Mouse (Mus musculus): Measurements from ENCODE around the gene Mitd1.

The Mitd1 gene

DNA sequence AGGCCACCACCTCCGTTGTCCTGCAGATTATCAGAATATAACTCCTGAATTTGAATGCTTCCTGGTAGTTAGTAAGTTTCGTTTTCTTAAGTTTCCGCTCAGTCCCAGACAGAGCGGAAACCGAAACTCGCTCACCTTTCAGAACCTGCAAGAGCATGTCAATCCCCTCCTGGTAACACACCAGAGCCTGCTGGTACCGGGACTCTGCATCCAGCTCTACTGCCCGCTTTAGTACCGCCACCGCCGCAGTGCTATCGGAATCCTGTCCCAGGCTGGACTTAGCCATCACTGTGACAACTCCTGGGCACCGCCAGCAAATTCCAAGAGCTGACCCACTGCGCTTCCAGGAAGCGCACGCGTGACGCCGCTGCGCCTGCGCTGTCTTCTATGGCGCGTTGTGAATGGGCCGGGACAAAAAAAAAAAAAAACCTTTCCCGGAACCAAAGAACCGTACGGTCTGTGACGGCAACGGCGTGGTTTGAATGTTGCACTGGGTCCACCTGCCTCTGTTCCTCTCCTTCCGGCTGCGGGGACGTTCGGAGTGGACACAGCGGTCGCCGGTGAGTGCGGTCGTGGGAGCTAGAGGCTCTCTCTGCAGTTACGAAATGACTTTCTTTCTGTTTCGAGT, at the start of gene Mitd1, which contains the start of gene Mrpl30:
Mitd1 (minus strand) TSS at position 387 of the 628 bp plus-strand sequence.
Mrpl30 (plus strand) TSS at position 453 of the 628 bp plus-strand sequence.
- peak; percentile 93 for DNase-seq

DNA sequence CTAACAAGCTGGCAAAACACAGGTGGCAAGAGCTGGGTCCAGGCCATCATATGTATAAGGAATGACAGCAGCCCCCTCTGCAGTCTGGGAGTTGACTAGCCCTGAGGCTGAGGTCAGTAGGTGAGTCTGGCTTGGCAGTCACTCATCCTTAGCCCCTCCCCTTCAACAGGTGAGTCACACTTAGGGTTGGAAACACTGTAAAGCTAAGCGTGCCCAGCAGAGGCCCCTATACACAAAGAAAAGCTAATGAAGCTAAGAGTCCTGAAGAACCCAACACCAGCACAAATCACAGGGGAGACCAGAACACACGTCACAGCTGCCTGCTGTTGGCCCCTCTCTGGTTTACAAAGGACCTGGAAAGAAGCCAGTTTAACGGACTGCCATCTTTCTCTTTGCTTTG, 41.6 kb upstream of the Mitd1 start:
- peak; percentile 19 for DNase-seq

DNA sequence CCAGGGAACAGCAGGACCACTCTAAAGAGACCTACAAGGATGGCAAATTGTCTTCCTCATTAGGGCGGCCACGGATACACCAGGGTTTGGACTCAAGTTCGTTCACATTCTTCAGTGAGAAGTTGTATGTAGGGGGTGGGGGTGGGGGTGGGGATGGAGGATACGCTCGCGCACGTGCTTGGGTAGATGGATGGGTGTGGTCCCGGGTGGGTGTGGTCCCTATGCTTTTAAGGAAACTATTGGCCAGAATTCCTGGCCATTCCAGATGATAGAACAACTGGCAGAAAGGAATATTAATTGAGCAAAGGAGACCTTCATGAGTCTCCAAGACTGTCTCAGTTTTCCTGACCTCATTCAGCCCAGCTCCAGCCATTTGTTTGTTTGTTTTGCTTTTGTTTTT, 35.8 kb upstream of the Mitd1 start:
- DNase-seq: no peak

GRCm38 (mm10) chr1:37922536-37922935, 32.3 kb upstream of the Mitd1 start:
- DNase-seq: no peak

DNA sequence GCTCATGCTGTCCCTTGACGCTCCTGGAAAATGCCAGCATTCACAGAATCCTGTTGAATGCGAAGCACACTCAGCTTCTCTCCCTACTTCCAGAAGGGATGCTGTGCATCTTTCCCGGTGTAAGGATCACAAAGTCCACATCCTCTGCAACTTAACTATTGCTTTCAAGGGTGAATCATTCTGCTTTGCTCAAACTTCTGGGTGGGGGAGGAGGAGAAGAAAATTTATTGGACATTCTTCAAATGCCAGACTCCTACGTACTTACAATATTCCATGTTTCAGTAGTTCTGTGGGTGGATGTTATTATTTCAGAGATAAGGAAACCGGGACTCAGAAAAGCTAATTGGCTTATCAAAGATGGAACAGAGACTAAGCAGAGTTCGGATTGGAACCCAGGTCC, 27.9 kb upstream of the Mitd1 start:
- no peak for DNase-seq

DNA sequence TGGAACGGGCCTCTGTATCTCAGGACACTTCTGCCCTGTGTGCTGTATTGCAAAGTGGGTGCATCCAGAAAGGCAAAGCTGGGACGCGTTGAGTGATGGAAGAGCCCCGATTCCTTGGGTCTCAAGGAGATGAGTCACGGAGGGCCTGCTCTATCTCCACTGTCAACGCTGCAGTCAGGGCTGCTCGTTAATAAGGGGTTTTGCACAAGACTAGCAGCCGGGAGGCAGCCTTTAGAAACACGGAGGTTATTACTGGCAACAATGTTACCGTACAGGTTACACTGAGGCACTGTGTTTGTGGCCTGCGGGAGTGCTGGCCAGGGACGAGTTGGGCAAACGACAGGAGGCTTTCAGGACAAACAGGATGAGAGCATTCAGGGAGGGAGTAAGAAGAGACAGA, 27.5 kb upstream of the Mitd1 start:
- DNase-seq: no peak

DNA sequence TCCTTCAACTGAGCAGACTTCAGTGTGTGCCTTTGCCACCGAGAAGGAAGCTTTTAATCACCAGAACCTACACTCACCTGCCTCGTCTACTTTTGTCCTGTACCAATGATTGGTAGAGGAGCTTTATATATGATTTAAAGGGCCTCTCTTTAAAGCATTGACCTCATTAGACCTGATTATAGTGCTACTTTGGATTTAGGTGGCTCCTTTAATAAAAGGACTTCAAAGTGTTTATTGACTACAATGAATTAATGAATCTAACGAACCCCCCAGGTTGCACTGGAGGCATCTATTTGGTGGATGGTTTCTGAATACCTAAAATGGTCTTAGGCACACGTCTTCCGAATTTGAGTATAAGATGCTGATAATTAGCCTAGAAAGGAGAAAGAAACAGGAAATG, 26.2 kb upstream of the Mitd1 start, which contains the start of gene Lyg2:
Lyg2 (minus strand) TSS at position 101 of the 400 bp plus-strand sequence.
- no peak for DNase-seq

DNA sequence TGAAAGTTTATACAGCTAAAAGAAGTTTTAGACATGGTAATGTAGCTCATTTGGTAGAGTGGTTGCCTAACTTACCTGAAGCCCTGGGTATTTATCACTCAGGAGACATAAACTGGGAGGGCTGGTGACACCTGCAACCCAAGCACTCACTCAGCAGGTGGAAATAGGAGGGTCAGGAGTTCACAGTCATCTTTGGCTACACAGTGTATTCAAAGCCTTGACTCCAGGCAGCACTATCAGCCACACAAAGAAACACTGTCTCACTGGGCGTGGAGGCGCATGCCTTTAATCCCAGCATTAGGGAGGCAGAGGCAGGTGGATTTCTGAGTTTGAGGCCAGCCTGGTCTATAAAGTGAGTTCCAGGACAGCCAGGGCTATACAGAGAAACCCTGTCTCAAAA, 22.5 kb upstream of the Mitd1 start:
- DNase-seq: no peak

DNA sequence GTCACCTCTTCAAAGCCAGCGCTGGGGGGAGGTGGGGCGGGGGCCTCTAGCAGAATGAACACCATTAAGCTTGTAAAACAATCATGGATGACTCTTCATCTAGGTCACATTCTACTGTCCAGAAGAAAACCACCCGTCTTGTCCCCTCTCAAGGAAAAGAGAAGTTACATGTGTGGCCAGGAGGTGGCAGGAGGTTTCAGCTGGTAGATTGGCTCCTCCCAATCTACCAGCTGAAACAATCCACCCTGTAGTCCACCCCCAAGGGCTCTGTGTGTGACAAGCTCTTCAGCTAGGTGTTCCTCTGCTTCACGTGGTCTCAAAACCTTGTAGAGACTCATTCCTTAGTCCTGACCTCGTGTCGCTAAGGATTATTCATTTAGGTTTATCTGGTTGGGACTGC, 13.0 kb upstream of the Mitd1 start:
- no peak for DNase-seq

- no peak for DNase-seq
Measured at GRCm38 (mm10) chr1:37900288-37900687, 10.1 kb upstream of the Mitd1 start.

DNA sequence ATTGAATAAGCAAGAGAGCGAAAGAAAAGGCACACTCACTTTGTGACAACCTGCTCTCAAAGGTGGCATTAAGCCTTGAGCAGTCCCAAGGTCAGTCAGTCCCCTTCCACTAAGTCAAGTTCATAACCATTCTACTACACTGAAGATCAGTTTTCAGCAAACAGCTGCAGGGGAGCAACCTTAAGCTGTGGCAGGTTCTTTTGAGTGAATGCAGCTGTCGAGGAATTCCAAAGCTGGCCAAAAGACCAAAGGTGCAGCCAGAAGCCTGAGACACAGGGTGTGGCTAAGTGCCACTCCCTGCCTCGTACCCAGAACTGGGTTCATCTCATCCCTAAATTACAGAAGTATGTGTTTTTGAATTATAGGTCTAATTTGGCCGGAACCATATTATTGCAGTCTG, 9.6 kb upstream of the Mitd1 start:
- no peak for DNase-seq

DNA sequence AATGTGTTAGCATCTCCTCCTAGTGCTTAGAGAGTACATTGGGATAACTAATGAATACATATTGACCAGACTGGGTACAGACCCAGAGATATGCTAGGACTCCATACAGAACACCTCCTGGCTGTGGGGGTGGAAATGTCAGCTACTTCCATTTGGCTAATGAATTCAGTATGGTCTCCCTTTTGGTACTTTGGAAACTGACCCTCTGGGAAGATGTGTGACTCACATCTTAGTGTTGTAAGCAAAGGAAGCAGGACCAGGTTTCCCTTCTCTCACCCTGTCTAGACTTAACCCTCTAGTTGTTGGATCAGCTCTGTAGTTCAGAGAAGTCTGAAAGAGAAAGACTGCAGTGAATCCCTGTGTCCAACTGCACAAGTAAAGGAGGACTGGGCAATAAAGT, 4.4 kb upstream of the Mitd1 start:
- no peak for DNase-seq

GRCm38 (mm10) chr1:37891400-37891799, 1.2 kb upstream of the Mitd1 start:
- peak; percentile 9 for DNase-seq

GRCm38 (mm10) chr1:37889206-37889605, 1.0 kb downstream of the Mitd1 start:
- DNase-seq: no peak

- DNase-seq: no peak
Measured at GRCm38 (mm10) chr1:37884451-37884850, 5.8 kb downstream of the Mitd1 start.

GRCm38 (mm10) chr1:37883411-37883810, 6.8 kb downstream of the Mitd1 start:
- no peak for DNase-seq

DNA sequence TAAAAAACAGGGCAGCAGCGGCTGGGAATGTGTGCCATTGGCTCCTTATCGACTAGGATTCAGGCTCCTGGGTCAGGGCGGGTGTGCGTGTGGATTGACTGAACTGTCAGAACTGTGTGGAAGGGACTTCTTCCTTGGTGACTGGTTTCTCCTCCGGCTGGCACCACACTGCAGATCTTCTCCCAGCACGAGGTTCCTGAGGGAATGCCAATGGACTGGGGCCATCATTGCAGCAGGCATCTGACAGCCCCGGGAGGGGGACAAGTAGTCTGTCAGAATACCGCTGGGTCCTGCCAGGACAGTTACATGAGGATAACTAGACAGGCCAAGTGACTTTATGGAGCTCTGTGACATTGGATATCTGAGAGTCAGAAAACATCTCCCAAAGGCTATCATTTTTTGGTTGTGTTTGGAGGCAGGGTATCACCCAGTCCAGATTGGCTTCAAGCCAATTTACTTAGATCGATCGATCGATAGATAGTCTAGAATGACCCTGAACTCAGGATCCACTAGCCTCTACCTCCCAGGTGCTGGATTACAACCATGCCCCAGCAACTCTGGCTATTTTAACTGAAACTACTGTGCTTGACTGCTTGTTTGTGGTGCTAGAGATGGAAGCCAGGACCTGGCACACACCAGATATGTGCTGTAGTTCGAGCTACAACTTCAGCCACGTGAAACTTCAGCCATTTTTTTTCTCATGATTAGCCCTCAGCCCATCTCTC, 12.3 kb downstream of the Mitd1 start:
- DNase-seq: no peak

GRCm38 (mm10) chr1:37873157-37873556, 17.1 kb downstream of the Mitd1 start:
- DNase-seq: no peak

DNA sequence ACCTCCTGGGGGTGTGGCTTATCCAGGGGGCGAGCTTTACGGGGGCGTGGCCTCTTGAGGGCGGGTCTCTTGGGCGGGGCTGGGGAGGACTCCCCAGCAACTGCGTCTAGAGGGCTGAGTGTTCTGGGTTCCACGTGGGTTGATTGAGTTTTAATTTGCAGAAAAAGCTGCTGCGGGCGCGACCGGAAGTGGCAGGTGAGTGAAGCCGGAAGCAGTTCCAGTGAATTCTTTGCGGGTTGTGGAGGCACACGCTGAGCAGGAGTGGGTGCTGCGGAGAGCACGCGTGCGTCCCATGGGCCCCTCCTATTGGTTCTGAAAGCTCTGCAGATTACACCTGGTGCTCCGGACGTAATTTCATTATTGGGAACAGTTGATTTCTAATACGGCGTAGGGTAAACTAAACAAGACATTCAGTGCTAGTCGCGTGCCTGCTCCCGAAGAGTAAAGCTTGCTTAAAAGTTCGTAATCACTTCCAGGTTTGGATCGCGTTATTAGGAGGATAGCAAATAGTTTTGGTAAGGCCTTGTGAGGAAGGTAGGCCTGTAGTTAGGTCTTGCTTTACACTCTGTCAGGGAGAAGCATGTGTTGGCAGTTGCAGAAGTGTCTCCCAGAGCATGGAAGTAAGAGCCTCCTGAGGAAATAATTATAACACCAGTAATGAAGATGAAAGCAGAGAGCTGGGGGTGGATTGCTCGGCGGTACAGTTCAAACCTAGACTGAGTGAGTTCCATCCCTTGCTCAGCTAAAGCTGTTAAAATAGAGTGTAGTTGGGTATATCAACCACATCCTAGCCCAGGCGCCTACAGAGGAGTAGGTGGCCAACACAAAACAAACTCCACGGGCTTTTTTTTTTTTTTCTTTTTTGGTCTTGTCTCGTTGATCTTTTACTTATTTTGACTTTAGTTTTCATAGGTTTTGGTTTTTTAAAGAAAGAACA, 17.8 kb downstream of the Mitd1 start:
- peak; percentile 81 for DNase-seq

DNA sequence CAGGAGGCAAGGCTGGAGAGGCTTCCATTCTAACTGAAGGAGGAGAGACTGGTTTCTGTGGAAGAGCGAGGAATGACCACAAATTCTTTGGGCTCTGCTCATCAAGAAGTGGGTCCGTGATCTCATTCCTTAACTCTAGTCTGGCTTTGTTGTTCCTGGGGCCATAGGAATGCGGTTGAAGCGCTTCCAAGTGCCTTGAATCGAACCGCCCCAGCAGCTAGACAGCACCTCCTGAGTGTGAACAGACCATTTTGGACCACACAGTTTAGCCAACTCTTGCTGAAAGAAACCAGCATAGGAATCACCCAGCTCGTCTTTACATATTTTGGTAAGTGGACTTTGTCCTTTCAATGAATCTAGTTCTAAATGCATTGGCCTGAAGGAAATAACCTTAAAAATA, 18.5 kb downstream of the Mitd1 start, which contains the start of gene Lipt1:
Lipt1 (plus strand) TSS at position 35 of the 400 bp plus-strand sequence.
- DNase-seq: no peak

GRCm38 (mm10) chr1:37869362-37869761, 20.8 kb downstream of the Mitd1 start:
- no peak for DNase-seq

- DNase-seq: no peak
Measured at GRCm38 (mm10) chr1:37868640-37869039, 21.6 kb downstream of the Mitd1 start.

- DNase-seq: no peak
Measured at GRCm38 (mm10) chr1:37867684-37868322, 22.4 kb downstream of the Mitd1 start.

Measured in kidney, adult 18-20 months (tissue).